Mouse (Mus musculus) midbrain, postnatal 0 days (tissue): ENCODE measurements at regions not wholly inside any gene's neighbourhood (a gene's known extent, or its start where the extent isn't known, plus 50 kb on each side); places are given as distances from the start of the nearest gene placed in this dataset.

Experiments used
- ATAC-seq: fragments of 200-750 bp; cut with Nextera tagmentation; 2 replicates; pipeline ENCODE4 v1.8.0; 2017; ENCODE audit warnings: moderate number of reproducible peaks, mild to moderate bottlenecking, moderate TSS enrichment, moderate library complexity; ENCODE audit not compliant: low FRiP score
- DNase-seq: peaks from one replicate; pipeline ENCODE4 v3.0.0-alpha.2; 2015; ENCODE audit warnings: low spot score
- H3K27ac ChIP-seq: fragments of 300-500 bp; sonication (generic); 2 replicates; pipeline ENCODE4 v1.5.1; 2014; ENCODE audit warnings: low read depth, mild to moderate bottlenecking, low read length, mixed read lengths
- H3K27me3 ChIP-seq: fragments of 300-500 bp; sonication (generic); 2 replicates; pipeline ENCODE4 v1.6.1; 2014; ENCODE audit warnings: low read length, control low read depth, mixed read lengths; ENCODE audit not compliant: insufficient read depth
- H3K36me3 ChIP-seq: fragments of 300-500 bp; sonication (generic); 2 replicates; pipeline ENCODE4 v1.6.1; 2014; ENCODE audit warnings: low read length, control low read depth, mixed read lengths; ENCODE audit not compliant: insufficient read depth
- H3K4me1 ChIP-seq: fragments of 300-500 bp; sonication (generic); 2 replicates; pipeline ENCODE4 v1.6.1; 2014; ENCODE audit warnings: mild to moderate bottlenecking, control low read depth, antibody characterized with exemption, low read length, mixed read lengths; ENCODE audit not compliant: insufficient read depth
- H3K4me2 ChIP-seq: fragments of 300-500 bp; sonication (generic); 2 replicates; pipeline ENCODE4 v1.6.1; 2014; ENCODE audit warnings: low read depth, mild to moderate bottlenecking, low read length, mixed read lengths; ENCODE audit not compliant: poor library complexity, severe bottlenecking
- H3K4me3 ChIP-seq: fragments of 300-500 bp; sonication (generic); 2 replicates; pipeline ENCODE4 v1.5.1; 2014; ENCODE audit warnings: low read depth, mild to moderate bottlenecking, low read length, moderate library complexity
- H3K9ac ChIP-seq: fragments of 300-500 bp; sonication (generic); replicated peaks from 2 replicates; pipeline ENCODE4 v1.6.1; 2014; ENCODE audit warnings: mild to moderate bottlenecking, low read length, moderate library complexity, mixed read lengths; ENCODE audit not compliant: poor library complexity, severe bottlenecking
- H3K9me3 ChIP-seq: fragments of 300-500 bp; sonication (generic); 2 replicates; pipeline ENCODE4 v1.6.1; 2016; ENCODE audit warnings: low read length, control low read depth
- CTCF ChIP-seq: IDR thresholded peaks from 2 replicates; pipeline ENCODE4 v1.5.1; 2016; ENCODE audit warnings: antibody characterized with exemption, mild to moderate bottlenecking
- WGBS: fragments of 180-500 bp; shearing (Covaris S2); extraction: QIAGEN DNeasy Blood & Tissue Kit; methylation state at CpG from one replicate; pipeline ENCODE4 v1.1.7; 2014; 5-methylcytosine and 5-hydroxymethylcytosine counted together

GRCm38 (mm10) chr15:15946280-15947110 is 782.1 kb upstream of the Cdh9 start:
- H3K4me1 ChIP-seq = no peaks in the 10 kb centered on the region
- H3K4me2 ChIP-seq = no peak overlapping the region
- DNase-seq = no peak
- no peak overlapping the region for H3K9ac ChIP-seq
- WGBS = 84% methylated on average over 7 of the region's 7 CpGs
- H3K4me3 ChIP-seq = no peak overlapping the region
- no peaks in the 10 kb centered on the region for H3K9me3 ChIP-seq
- H3K27me3 ChIP-seq = no peaks in the 10 kb centered on the region
- no peak for ATAC-seq
- H3K27ac ChIP-seq = no peak overlapping the region
- no peaks in the 10 kb centered on the region for H3K36me3 ChIP-seq
- no peak for TF ChIP-seq CTCF

- DNase-seq (no peak), ATAC-seq (no peak)
- H3K36me3 ChIP-seq = no peaks in the 10 kb centered on the region
- no peaks in the 10 kb centered on the region for H3K4me1 ChIP-seq
- no peak overlapping the region for H3K4me2 ChIP-seq
- no peak overlapping the region for H3K27ac ChIP-seq
- WGBS = 94% methylated on average over 3 of the region's 3 CpGs
- H3K27me3 ChIP-seq = no peaks in the 10 kb centered on the region
- H3K9me3 ChIP-seq = peaks cover 2% of the 10 kb centered on the region; the same call in 1 of the 2 replicates
- no peak for TF ChIP-seq CTCF
- no peak overlapping the region for H3K9ac ChIP-seq
- no peak overlapping the region for H3K4me3 ChIP-seq
Measured at GRCm38 (mm10) chr15:15959411-15959810, 769.1 kb upstream of the Cdh9 start.

GRCm38 (mm10) chr15:15968518-15968917 is 760.0 kb upstream of the Cdh9 start:
- Histone ChIP-seq H3K27me3 (no peaks in the 10 kb centered on the region), H3K4me1 (no peaks in the 10 kb centered on the region), H3K9me3 (no peaks in the 10 kb centered on the region), H3K9ac (no peak overlapping the region), H3K36me3 (no peaks in the 10 kb centered on the region), H3K4me2 (no peak overlapping the region), H3K4me3 (no peak overlapping the region), H3K27ac (no peak overlapping the region)
- ATAC-seq (no peak), DNase-seq (no peak)
- no peak for TF ChIP-seq CTCF
- 69% methylated on average over 1 of the region's 1 CpGs for WGBS

GRCm38 (mm10) chr15:15976788-15977187 is 751.8 kb upstream of the Cdh9 start:
- no peak; the same call in 1 of the 2 replicates for ATAC-seq
- no peak overlapping the region for H3K9ac ChIP-seq
- peak; percentile 54 for DNase-seq
- WGBS = 59% methylated on average over 4 of the region's 4 CpGs
- no peak overlapping the region for H3K27ac ChIP-seq
- H3K4me3 ChIP-seq = no peak overlapping the region
- no peak for TF ChIP-seq CTCF
- H3K4me2 ChIP-seq = no peak overlapping the region
- H3K27me3 ChIP-seq = no peaks in the 10 kb centered on the region
- H3K36me3 ChIP-seq = no peaks in the 10 kb centered on the region
- no peaks in the 10 kb centered on the region for H3K4me1 ChIP-seq
- H3K9me3 ChIP-seq = no peaks in the 10 kb centered on the region
